Mouse (Mus musculus): ENCODE measurements around the gene Tmem200b.
A peak's percentile ranks its signal among the peaks of the same experiment; 100 is the strongest.

Gene Tmem200b

DNA sequence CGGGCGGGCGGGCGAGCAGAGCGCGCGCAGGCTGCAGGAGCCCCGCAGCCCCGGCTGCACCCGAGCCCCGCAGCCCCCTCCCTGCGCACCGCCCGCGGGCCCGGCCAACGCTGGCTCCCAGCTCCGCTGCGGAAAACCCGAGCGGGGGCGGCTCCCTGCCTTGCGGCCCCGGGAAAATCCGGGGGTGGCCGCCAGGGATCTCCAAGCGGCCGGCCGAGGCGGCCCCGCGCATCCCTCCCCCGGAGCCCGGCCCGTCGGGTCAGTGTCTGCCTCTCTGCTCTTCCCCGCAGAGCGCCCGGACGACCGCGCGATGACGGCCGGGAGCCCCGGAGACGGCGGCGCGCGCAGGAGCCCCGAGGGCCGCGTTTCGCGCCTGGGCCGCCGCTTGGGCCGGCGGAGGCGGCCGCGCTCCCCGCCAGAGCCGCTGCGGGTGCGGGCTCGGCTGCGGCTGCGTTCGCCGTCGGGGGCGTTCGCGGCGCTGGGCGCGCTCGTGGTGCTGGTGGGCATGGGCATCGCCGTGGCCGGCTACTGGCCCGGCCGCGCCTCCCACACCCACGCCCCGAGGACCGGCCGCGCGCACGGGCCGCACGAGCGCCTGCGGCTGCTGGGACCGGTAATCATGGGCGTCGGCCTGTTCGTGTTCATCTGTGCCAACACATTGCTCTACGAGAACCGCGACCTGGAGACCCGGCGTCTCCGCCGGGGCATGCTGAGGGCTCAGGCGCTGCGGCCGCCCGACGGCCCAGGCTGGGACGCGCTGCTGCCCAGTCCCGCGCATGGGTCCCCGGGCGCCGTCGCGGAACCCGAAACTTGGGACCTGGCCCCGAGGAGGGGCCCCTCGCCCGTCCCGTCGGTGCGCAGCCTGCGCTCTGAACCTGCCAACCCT is at the start of gene Tmem200b:
TSS of gene Tmem200b (plus strand) at position 311 of the 886 bp plus-strand sequence.
- no peak for DNase-seq (ENCODE audit: extremely low spot score)

DNA sequence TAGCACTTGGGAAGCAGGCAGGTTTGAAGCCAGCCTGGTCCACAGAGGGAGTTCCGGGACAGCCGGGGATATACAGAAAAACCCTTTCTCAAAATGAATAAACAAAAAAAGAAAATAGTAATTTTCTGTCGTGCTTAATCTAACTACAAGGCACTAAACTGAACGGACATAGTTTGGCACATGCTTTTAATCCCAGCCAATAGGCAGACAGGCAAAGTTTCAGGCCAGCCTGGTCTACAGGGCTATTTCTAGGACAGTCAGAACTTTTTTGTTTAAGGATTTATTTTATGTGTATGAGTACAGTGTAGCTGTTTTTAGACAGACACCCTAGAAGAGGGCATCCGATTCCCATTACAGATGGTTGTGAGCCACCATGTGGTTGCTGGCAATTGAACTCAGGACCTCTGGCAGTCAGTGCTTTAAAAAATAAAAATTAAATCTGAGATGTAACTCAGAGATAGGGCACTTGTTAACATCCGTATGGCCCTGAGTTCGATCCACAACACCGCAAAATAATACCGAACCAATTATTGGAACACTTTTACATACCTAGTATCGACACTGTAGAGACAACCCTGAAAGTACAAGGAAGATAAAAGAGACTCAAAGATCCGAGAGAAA is 48.8 kb upstream of the Tmem200b start:
- DNase-seq (ENCODE audit: extremely low spot score), result no peak

DNA sequence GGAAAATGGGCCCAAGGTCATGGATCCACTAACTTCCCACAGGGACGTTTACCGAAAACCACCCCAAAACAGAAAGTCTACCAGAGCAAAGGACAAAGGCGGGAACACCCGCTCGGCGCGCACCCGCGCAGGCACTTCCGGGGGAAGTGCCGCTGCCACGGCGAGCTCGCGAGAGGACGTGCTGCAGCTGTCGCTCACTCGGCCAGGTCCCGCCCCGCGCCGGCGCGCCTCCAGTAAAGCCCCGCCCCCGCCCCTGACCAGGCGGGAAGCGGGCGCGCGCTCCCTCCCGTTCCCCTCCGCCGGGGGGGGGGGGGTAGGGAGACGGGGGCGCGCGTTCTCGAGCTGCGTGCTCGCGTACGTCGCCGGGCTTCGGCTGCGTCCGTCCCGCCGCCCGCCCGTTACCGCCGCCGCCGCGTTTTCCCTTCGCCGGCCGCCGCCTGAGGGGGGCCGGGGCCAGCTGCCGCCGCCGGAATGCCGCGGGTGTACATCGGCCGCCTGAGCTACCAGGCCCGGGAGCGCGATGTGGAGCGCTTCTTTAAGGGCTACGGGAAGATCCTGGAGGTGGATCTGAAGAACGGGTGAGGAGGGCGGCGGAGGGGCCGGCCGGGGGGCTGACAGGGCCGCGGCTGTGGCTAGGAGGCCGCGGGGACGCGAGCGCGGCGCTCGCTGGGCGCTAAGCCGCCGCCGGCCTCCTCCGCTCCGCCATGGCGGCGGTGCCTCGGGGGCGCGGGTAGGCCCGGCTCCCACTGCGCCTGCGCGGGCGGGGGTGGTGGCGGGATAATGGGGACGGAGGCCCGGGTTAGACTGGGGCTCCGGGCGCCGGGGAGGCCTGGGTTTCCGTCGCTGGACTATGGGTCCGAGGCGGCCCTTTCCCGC is 48.0 kb upstream of the Tmem200b start, which contains the start of gene Srsf4:
TSS of gene Srsf4 (plus strand) at position 325 of the 876 bp plus-strand sequence.
- peak; percentile 98 for DNase-seq (ENCODE audit: extremely low spot score)

DNA sequence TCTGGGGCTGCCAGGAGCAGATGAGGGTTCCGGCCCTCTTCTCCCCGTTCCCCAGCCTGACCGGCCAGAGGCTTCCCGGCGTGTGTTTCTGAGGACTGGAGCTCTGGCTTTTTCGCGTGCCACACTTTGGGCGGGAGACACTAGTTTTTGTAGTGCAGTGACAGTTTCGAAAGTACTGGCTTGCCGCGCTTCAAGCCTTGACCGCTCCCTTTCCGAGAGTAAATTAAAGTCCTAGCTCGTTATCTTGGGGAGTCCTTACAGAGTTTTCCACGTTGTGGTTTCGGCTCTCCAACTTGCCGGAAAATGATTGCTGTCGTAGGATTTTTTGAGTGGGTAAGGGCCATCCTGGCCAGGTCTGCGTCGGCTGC is 47.4 kb upstream of the Tmem200b start:
- no peak for DNase-seq (ENCODE audit: extremely low spot score)

DNA sequence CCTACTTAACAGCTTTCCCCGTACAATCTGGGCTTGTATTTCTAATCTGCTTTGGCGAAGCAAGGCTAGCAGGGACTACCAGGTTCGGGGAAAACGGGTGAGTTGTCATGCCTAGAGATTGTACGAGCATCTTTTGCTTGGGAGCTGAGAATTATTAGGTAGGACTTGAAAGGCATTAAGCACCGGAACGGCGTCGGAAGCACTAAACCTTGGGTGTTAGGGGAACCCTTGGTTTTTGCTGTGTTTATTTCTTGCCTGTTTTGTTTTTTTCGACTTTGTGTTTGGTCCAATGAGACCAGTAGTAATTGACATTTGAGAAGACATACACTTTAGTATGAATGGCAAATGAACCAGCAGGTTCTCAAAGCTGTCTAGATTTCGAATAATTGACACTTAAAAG is 47.0 kb upstream of the Tmem200b start:
- DNase-seq (ENCODE audit: extremely low spot score), result no peak

DNA sequence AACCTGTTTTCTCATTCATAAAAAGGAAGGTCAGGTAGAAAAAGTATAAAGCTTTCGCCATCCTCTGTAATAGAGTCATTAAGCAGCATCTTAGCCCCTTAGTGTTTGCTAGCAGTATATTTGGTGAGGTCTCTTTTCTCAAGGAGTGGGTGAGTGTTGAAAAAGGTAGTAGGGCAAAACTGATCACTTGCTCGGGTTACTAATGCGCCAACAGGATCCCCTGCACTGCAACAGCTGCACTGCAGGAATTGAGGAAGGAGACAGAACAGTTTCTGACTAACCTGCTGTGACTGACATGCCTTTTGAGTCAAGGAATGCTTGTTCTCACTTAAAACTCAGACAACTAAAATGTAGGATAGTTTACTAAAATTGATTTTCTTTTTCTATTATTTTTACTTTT is 46.3 kb upstream of the Tmem200b start:
- DNase-seq (ENCODE audit: extremely low spot score), result no peak

DNA sequence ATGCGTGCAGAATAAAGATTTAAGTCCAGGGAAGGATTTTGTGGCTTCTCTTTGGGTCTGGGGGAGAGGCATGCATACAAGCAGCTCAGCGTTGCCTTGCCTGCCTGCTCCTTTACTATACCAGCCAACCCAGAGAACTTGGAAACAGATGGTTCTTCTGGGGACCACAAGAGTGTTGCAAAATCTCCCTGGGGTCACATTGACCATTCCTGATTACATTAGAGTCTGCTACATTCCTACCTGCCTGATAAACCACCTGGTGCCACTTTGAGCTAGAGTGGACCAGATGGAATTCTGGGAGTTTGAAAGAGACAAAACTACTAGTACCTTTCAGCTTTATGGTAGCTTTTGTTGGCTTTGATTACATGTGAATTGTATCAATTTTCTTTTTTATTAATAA is 44.7 kb upstream of the Tmem200b start:
- DNase-seq (ENCODE audit: extremely low spot score), result no peak

DNA sequence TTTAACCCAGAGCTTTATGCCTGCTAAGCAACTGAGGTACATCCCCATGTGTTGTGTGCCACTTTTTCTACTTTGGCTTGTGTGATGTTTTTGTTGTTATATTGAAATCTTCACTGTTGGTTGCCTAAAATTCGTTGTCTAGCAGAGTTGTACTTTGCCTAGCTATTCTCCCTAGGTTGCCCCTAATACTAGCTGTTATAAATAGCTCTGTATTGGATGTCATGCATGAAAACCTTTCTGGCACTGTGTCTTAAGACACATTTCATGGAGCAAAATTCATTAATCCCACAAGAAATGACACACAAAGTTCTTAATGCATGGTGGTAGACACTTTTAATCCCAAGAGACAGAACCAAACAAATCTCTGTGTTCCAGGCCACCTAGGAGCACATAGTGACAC is 41.9 kb upstream of the Tmem200b start:
- no peak for DNase-seq (ENCODE audit: extremely low spot score)

DNA sequence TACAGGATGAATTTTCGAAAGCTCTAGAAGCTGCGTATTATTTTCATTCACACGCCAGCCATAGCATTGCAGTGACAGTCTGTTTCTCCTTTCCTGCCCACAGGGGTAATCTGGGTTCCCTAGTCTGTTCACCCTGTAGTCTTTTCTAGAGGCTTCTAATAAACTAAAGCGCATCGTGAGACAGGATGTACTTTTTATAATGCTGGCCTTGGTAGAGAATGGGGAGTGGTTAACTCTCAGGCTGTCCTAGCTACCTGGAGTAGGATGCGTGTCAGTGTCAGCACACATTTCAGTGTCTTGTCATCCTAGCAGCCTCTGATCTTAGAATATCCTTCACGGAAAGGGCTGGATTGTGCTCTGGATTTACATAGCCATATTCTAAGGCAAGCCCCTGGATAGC is 40.3 kb upstream of the Tmem200b start:
- no peak for DNase-seq (ENCODE audit: extremely low spot score)

DNA sequence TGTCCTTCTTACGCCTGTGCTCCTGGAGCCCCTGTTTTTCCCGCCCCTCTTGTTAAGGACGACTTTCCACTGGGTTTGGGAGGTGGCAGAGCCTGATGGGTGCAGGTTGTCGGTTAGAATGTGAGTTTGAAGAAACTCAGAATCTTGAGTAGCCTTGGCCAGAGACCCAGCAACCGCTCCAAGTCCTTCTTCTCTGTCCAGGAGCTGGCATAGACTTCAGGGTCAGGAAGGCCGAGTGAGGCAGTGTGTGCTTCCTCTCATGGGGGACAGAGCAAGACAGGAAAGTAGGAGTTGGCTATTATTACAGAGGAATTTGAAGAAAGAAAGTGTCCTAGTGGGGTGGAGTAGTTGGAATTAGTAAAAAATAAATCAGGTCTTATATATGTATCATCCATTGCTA is 38.0 kb upstream of the Tmem200b start:
- DNase-seq (ENCODE audit: extremely low spot score), result no peak

DNA sequence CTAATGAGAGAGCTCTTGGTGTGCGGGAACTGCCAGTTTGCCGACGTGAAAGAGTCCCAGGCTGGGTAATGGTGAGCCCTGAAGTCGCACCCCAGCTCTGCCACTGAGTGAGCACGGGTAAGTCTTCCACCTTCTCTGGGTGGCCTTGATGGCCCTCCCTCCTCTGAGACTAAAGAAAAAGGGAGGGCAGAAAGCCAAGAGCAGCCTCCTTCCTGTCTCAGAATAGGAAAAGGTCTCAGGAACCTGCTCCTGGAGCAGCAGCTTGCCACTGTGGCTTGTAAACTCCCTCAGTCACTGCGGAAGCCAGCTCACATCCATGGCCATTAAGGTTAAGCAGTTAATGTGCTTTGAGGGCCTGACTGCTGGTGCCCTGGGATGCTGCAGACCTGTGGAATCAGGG is 36.2 kb upstream of the Tmem200b start:
- DNase-seq (ENCODE audit: extremely low spot score), result no peak

DNA sequence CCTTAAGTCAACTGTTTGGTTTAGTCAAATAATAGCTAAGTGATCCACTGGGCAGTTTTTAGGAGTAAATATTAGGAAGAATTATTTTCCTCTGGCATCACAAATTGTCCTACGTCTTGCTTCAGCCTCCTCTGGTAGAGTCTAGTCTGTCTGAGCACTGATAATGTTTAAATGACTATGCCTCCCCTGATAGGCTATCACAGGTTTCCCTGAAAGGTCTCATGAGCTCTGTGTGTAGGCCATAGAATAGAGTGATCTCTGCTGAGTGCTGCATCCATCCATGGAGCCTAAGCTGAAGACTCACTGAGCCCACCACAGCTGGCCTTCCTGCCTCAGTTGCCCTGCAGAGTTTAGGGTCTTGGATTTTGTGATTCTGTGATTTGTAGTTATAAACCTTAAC is 33.0 kb upstream of the Tmem200b start:
- DNase-seq (ENCODE audit: extremely low spot score), result no peak

DNA sequence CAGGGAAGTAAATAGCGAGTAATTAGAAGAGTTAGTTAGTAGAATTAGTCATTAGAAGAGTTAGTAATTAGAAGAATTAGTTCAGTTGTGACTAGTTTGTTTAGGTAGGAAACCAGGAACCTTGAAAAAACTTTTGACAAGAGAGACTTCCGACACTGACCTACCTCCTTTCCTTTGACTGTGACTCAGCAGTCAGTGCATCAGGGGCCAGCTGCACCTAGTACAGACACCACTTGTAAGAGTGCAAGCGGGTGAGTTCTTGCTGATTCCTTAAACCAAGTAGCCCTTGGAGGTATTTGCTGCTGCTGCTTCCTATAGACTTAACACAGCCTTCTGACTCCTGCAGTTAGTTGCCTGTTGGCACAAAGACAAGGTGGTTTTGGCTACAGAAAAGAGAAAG is 30.9 kb upstream of the Tmem200b start:
- DNase-seq (ENCODE audit: extremely low spot score), result no peak

DNA sequence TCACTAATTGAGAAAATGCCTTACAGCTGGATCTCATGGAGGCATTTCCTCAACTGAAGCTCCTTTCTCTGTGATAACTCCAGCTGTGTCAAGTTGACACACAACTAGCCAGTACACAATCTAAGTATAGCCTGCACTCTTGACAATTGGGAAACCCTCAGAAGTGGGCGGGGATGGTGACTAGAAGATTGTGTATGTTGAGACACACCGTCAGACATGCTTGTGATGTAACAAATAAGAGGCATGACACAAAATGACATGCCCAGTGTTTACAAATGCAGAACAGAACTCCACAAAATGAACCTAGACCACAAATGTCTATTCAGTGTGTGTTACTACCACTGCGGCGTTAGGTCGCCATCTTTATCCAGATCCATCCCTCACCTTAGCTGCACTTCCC is 24.5 kb upstream of the Tmem200b start:
- no peak for DNase-seq (ENCODE audit: extremely low spot score)

DNA sequence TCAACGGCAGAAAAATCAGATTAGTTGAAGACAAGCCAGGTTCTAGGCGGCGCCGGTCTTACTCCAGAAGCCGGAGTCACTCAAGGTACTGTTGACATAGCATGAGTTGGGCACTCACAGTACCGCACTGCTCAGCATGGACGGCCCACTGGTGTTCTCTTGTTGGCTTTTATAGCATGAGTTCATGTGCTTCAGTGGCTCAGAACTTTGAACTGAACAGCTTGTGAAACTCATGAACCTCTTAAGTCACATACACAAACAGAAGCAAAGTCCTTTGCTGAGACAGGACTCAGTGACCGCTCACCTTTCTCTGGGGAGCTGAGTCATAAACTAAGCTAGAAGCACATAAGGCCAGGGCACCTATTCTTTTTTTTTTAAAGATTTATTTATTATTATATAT is 23.8 kb upstream of the Tmem200b start:
- DNase-seq (ENCODE audit: extremely low spot score), result no peak

DNA sequence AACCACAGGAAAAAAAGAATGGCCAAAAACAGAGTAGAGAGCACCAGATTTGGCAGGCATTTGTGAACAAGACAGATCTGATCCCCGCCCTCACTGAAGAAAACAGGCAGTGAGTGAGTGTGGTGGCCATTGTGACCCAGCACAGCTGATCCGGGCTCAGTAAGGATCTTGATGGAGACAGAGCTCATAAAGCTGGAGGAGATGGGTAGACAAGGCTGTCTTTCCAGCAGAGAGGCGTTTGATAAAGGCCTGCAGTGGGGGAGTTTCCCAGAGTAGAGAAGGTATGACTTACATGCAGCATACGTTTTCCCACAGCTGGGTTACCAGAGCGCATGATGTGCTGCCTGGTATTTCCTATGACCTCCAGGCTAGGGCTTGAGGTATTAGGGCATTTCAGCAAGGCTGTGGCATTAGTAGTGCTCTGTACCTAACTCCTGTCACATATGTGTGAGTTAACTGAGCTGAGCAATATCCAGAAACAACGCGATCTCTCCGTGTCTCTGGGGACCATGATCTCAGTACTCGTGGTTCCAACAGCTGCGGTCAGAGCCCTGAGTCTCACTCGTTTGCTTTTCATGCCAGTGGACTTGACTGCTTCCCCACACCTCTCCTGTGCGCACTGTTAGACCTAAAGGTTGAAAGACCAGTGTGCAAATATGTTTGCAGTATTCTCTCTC is 22.9 kb upstream of the Tmem200b start:
- no peak for DNase-seq (ENCODE audit: extremely low spot score)

DNA sequence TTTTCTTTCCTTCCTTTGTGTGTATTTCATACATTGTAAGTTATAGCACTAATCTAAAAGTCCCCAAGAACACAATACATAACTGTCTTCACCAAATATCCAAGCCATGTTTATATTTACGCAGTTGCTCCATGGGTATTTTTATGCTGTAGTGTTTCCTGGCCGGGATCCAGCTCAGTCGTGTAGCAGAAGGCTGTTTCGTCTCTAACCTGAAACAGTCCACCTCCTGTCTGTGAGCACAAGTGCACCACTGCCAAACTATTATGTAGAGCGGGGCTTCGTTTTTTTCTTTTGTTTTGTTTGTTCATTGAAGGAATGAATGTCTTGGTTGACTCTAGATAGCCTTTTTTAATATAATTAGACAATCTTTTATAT is 22.4 kb upstream of the Tmem200b start:
- no peak for DNase-seq (ENCODE audit: extremely low spot score)

DNA sequence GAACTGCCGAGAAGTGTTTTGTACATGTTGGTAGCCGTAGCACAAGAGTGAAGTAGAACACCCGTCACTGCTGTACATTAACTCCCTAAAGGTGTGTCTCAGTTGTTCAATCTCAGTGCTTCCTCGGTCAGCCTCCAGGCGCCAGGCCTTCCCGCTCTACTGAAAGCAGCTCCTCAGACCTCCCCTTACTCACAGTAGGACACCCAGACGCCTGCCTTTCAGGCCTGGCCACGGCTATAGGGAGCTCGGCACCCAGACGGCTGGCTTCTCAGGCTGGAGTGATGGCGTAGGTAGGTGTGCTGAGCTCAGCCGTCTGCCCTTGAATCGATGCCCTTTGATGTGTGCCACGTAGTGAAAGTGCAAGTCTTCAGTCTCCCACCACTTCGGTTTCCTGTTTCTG is 20.5 kb upstream of the Tmem200b start:
- no peak for DNase-seq (ENCODE audit: extremely low spot score)

DNA sequence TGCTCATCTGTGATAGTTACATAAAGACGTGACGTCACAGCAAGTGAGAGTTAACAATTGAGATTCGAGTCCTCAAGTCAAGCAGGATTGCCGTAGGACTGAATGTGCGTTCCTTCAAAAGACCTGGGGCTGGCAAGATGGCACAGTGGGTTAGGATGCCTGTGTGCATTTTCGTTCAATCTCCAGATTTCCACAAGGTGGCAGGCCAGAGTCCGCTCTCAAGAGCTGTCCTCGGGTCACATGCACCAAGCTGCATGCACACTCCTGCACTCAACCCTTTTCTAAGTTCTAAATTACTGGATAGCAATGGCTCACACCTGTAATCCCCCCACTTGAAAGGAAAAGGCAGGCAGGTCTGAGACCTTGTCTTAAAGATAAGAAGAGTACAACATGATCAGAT is 17.1 kb upstream of the Tmem200b start:
- peak; percentile 45 for DNase-seq (ENCODE audit: extremely low spot score)

DNA sequence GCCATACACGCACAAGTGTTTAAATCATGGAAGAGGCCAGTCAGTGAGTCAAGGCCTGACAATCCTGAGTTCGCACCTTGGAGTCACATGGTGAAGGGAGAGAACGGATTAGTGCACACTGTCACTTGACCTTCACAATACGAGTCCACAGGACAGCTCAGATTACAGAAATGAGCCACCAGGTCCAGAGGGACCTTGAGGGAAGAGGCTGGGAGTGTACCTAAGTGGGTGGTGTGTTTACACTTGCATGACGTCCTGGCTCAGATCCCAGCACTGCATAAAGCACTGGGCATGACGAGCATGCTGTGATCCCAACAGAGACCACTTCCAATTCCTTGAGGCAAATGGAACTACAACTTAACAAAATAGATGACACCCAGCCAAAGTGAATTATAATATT is 15.1 kb upstream of the Tmem200b start:
- no peak for DNase-seq (ENCODE audit: extremely low spot score)

DNA sequence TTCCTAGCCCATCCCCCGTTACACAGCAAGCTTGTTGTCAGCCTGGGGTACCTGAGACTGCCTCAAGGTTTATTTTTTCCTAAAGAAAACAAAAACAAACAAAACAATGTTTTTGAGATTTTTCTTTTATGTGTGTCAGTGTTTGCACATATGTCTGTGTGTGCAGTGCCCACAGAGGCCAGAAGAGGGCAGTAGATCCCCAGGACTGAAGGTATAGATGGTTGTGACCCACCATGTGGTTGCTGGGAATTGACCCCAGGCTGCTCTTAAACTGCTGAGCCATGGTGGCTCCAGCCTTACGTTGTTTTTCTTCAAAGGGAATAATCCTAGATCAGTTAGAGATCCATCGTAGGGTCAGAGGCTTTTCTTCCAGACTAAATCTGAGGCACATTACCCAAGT is 13.7 kb upstream of the Tmem200b start:
- DNase-seq (ENCODE audit: extremely low spot score), result no peak
